Mouse (Mus musculus) olfactory bulb, adult 2 months (tissue): ENCODE measurements at regions not wholly inside any gene's neighbourhood (a gene's known extent, or its start where the extent isn't known, plus 50 kb on each side); places are given as distances from the start of the nearest gene placed in this dataset.

Experiments used
- CTCF ChIP-seq: fragments of 200-500 bp; IDR thresholded peaks from 2 replicates; pipeline ENCODE4 v1.5.1; 2012; ENCODE audit warnings: low read depth, mild to moderate bottlenecking, low read length, moderate library complexity; ENCODE audit not compliant: insufficient read depth
- POLR2A ChIP-seq: fragments of 200-500 bp; IDR thresholded peaks from 2 replicates; pipeline ENCODE4 v1.6.1; 2012; ENCODE audit warnings: mild to moderate bottlenecking, low read depth, low read length, moderate library complexity; ENCODE audit not compliant: insufficient read depth

GRCm38 (mm10) chr8:6780983-6781382, 1675.8 kb upstream of the Slc10a2 start:
- TF ChIP-seq CTCF, result no peak
- no peak for TF ChIP-seq POLR2A
